Mouse (Mus musculus) lung, postnatal 4 days (tissue): ENCODE measurements at regions not wholly inside any gene's neighbourhood (a gene's known extent, or its start where the extent isn't known, plus 50 kb on each side); places are given as distances from the start of the nearest gene placed in this dataset.

Source experiments
- DNase-seq, 2 experiments: peaks; one replicate each; pipeline ENCODE4 v3.0.0; 2021

DNA sequence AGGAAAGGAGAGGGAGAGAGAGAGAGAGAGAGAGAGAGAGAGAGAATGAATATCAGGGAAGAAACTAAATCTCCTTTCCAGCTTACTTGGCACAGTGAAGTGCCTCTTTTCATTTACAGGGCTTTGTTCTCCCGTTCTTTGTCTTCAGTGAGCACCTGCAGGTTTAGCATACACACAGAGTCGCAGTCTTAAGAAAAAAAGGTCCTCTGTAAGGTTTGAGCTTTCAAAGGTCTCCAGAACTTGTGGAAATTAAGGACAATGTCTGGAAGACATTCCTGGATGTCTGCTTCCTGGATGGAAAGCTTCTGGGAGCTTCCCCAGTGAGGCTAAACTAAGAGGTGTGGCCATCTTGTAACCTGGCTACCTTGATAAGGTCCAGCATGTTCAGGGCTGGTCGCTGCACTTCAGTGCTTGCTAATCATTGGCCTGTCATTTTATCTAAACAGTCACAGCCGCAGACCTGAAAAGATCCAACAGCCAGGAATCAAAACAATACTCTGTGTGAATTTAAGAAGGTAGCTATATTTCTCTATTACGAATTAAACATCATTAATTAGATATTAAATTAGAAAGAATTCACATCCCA lies 113.1 kb upstream of the Ralgapa2 start:
- no peak for DNase-seq

DNA sequence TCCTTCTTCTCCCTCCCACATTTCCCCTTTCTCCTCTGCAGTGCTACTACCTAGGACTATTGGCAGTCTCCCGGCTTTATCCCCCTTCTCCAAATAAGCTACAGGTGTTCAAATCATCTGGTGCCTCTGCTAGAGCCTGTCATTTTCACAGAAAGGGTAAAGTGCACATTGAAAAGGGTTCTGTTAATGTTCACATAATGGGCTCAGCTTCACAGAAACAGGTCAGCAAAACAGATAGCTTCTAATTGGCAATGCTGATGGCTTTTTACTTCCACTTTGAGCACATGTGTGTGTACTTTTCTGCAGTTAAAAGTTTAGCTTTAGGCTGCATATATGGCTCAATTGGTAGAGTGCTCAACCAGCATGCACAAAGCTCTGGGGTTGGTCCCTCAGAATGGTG lies 114.4 kb upstream of the Ralgapa2 start:
- no peak for DNase-seq

DNA sequence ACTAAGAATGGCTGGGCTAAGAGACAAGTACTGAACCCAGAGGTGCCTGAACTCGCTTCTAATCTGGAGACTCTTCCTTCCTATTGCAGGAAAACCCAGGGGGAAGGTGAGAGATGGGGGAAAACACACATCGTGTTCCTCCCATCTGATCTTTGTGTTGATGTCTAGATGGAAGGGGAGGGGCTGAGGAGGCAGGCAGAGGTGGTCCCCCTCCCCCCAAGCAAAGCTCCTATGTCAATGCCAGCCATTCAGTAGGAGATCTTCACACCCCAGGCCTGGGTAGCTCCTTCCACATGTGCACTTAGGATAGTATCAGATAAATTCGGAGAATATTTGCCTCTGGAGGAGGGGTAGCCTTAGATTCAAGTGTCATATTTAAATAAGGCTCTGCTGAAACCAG lies 118.0 kb upstream of the Ralgapa2 start:
- no peak for DNase-seq

DNA sequence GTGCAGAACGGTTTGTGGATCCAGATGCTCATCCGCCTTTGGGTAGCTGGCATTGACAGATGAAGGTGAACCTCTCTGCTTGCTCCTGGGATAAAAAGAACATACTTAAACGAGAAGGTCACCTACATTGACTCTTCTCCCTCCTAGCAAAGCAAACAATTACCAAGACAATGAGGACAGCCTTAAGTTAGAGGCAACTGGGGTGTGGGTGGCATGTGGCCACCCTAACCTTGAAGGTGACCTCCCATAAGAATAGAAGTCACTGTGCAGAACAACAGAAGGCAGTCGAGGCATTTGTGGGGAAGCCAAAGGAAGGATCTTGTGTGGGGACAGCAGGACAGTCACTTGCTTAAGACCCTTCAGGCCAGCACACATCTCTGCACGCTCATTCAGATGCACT lies 119.0 kb upstream of the Ralgapa2 start:
- DNase-seq: no peak

DNA sequence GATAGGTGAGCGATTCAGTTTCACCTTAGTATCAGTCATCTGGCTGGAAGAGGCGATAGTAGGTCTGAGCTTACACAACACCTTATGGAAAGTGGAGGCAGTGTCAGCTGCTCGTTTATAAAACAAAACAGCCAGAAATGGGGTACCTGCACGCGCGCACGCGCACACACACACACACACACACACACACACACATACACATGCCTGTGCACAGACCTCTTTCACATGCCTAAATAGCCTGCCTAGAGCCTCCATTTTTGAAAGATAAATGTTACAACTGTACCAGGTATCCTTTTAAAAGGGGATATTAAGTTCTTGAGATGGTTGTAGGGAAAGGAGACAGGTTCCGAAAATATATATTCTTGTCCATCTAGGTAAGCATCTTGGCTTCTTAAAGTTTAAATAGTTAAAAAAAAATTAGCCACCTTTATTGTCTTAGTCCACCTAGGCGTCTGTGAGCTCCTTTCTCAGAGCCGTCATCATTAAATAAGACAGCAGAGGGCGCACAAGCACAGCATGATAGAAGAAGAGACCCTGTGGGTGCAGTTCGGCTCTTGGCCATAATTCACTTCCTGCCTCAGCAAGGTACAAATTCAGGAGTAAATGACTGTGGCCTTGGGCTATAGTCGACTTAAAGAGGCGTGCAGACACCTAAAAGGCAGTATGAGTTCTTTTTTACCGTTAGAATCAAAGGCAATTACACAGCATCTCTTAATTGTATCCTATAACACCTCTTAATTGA lies 121.4 kb upstream of the Ralgapa2 start:
- DNase-seq: peak; percentile 25 to 69

DNA sequence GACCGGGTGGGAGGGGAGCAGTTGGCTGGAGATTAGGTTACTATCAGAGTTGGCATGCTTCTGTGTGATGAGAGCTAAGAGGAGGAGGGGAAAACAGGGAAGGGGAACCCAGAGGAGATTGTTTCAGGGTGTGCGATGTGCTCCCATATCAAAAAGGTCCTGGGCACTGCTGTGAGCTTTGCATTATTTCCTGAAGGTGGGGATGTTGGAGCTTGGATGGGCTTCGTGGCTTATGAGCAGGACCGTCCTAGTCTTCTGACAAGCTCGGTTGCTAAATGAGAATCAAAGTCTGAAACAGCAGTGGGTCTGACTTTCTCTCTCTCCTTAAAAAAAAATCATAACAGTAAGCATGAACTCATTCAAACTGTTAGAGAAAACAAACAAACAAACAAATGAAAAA lies 125.4 kb upstream of the Ralgapa2 start:
- DNase-seq: no peak

DNA sequence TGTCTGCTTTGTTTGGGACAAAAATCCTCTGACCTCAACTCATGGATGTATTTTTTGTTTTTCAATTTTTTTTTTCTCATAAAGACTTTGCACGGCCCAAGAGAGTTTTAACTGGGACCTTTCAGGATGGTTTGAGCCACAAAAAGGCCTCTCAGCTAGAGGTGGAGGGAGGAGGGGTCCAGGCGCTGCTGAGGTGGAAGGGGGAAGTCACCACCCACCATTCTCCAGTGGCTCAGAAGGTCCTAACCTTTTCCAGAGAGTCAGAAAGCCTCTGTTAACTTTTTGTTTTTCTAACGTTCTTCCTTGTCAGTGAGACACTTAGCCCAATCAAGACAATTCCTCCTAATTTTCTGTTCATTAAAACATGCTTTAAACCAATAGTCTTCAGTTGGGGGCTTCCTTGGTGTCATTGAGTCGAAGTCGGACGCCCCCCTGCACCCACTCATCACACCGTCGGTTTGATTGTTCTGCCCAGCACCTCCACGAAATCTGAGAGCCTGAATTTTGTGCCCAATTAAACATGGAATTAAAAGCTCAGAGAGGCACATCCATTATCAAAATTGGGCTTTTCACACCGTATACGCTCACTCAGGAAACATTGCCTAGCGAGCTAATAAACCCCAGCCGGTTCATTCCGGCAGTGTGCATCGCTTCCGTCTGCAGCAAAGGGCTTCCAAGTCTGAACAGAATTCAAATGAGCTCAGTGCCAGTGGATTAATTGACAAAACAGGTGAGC lies 134.3 kb upstream of the Ralgapa2 start:
- no peak for DNase-seq

DNA sequence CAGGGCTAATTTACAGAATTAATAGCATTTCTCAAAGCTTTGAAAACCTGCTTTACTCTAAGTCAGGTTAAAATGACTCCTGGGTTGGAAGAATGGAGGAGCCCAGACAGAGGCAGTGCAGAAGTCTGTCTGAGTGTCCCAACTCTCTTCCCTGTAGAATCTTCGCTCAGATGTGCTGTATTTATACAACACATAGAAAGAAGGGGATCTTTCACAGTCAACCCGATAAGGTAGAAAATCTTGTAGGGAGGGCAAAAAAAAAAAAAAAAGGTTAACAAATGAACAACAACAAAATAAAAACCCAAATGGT lies 134.8 kb upstream of the Ralgapa2 start:
- no peak for DNase-seq

DNA sequence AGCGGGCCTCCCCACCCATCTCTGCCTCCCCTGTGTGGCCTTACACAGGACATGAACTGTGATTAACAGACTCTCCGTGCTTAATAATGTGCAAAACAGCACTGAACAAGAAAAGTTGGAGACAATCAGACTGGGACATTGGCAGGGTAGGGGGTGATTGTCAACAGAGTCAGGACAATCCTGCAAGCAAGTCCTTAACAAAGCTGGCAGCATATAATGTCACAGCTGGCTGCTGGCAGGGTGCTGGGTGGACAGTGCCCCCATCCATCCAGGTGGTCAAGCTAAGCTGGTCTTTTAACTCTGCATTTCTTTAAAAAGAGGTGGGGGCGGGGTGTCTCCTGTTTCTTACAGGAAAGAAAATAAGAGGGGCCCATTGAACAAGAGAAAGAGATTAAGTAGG lies 149.2 kb upstream of the Ralgapa2 start:
- DNase-seq: no peak

DNA sequence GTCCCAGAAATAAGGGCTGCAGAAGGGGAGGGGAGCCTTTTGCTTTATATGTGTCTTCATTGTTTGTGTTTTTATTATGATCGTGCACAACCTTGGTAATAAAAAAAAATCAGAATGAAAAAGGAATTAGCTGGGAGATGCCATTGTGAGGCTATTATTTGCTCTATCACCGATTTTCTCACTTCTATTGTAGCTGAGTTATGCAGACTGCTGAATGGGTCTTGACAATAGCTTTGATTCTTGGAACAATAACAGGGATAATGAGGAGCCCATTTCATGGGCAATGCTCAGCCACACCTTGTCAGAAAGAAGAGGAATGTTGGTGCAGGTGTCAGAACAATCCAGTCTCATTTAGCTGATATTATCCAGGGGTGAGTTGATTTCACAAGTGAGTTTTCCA lies 160.6 kb upstream of the Ralgapa2 start:
- DNase-seq: no peak

DNA sequence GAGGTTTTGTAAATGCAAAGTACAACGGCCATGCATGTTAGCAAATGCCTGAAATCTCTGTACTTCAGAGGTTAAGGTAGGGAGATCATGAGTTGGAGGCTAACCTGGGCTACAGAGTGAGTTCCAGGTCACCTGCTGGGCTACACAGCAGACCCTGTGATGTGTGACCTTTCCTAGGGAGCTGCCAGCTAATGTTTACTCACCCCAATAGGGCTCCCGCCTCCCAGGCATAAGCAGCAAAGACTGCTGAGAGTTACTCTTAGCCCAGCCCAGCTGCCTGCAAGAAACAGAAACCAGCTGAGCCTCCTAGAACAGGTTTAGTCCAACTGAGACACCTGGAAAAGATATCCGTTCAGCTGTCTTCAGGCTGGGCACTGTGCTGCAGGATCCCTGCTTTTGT lies 169.8 kb upstream of the Ralgapa2 start:
- no peak for DNase-seq

DNA sequence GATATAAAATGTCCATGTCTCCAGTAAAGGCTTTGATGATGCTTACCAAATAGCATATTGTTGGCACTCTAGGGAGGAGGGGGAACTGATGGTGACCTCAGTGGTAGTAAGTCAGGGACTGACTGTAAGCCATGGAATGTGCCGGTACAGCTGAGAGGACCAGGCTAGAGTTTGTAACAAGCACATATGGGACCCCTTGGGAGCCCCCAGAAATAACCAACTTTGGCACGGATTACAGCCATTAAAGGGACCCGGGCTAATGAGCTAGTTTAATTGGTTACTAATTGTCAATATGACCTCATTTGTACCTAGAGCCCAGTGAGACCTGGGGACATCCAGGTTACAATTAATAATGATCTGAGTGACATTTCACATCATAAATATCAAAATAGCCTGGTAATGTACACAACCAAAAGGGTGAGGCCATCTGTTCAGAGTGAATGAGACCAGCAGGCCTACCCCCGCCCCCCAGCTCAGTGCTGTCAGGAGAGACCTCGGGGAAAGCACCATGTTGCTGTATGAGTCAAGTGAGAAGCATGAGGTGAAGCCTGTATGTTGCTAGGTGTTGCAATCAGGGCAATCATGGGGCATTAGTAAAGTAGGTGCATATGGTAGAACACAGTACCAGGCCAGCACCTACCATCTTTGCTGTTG lies 169.7 kb upstream of the Kiz start:
- DNase-seq: no peak

DNA sequence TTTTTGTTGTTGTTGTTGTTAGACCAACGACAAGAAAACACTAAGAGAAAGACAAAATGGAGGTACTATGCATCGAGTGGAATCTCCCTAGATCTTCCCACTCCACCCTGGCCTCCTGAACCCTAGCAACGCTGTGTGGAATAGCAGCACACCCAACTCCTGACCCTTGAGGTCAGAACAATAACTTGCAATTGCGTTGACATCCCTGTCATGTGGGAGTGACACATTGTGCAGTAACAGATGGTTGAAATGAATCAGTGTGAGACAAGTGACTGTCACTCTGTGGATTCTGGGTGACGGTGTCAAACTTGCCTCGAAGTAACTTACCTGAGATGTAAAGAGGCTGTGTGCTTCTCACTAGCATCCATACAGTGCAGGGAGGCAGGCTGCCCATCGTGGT lies 167.1 kb upstream of the Kiz start:
- DNase-seq: no peak

DNA sequence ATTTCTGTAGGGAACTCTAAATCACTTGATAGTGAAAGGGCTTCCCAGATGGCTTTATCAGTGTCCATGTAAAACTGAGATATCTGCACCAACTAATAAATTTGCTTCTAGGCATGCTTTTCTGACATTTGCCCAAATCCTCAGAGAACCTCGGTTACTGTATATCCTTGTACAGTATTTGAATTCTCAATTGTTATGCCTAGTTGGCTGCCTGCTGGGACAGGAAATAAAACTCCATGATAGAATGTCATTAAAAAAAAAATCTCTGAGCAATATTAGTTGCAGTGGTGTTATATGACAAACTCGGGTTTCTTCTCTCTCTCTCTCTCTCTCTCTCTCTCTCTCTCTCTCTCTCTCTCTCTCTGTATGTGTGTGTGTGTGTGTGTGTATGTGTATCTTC lies 162.2 kb upstream of the Kiz start:
- DNase-seq: no peak

DNA sequence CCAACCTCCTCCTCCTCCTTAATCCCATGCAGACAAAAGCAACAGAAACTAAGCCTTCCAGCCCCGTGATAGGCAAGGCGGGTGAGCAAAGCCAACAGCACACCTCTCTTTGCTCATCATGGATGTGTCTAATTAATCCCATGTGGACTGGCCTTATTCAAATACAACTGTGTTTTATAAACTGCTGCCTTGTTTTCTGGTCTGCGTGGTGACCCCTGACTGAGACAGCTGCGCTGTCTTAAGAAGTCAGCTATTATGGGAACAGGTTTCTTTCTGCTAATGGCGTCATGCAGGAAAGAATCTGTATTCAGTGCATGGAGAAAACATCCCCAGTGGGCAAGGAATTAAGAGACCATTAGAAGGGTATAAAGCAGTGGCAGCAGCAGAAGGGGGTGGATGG lies 161.6 kb upstream of the Kiz start:
- no peak for DNase-seq

DNA sequence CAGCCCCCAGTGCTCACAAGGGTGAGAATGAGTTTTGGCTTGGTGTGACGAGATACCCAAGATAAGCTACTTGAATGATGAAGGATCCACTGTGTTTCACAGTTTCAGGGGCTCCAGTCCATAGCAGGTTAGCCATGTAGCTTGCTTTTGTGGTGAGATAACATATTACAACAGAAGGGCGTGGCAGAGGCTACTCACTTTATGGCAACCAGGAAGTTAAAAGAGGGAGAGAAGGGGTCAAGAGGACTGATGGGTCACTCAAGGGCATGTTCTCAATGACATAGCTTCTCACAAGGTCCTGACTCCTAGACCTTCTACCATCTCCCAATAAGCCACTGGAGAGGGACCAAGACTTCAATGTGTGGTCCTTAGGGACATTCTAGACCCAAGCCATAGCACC lies 159.4 kb upstream of the Kiz start:
- DNase-seq: no peak

DNA sequence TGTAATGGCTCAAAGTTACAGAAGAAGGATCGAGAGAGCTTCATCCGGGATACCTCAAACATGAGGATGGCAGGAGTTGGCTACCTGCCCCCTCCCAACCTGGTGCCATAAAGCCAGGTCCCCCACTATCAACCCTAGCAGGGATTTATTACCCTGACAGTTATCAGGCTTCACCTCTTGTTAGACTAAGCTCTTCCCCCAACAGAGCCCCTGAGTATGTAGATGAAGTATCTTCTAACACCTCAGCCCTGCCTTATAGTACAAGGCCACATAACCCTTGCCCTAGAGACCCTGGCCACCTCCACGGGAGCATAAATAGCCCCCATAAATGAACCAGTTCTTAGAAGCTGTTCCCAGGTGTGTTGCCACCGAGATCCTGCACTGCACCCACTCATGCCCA lies 158.9 kb upstream of the Kiz start:
- no peak for DNase-seq

DNA sequence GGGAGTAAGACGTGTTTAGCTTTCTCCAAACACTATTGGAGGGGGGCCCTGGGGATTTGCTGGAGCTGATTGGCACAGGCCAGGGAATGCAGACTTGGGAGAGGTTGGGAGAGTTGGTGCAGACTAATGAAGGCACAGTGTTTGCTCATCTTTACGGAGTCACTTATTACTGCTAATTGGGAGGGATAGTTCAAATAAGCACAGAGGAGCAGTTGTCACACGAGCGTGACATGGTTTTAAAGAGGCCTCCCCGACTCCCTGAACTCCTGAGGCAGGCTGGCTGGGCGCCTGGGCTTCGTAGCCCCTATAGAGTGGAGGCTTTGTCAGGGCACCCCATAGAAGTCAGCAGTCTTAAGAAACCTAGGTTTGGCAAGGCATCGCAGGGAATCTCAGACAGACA lies 145.0 kb upstream of the Kiz start:
- DNase-seq: no peak

DNA sequence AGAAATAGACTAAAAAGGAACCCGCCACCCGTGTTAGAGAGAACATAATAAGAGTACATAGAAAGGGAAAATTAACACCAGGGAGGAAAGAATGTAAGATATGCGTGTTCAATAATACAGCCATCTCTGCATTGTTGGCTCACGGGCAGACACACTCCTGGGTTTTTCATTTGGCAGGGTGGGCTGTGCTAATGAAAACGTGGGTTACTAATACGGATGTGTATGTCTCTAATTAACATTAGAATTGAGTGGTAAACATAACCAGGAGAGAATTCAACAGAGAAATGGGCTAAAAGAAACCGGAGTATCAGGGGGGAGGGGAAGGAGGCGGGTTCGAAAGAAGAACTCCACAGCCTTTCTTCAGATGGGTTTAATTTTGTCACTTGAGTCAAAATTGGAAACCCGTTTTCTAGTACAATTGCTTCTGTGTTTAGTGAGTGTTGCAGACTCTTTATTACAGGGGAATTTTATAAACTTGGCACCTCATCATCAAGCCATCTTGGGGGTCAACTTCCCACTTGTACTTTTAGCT lies 134.4 kb upstream of the Kiz start:
- no peak for DNase-seq

DNA sequence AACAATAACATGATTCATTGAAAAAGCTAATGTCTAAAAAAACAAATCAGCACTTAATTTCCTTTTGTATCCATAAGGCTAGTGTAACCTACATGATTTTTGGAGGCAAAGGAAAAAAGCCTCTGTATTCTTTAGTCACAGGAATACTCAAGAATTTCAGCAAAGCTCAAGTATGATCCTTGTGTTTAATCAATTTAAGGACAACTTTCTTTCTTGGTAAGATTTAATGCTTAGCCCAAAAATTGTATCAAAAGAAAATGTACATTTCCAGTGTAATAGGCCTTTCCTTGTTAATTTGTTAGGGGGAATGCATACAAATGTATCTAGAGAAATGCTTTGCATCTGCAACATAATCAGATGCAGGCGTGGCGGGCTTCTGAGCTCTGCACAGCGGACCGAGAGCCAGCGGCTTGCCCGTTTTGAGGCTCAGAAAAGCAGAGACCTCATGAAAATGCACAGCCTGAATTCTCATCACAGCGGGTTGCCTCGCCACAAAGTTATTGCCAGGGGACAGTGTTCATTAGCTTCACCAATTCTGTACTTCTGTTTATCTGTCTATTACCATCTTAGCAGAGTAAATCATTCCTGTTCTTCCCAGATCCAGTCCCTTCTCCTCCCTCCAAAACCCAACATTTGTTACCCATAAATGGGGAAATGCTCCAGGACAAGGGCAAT lies 133.2 kb upstream of the Kiz start:
- DNase-seq: no peak

DNA sequence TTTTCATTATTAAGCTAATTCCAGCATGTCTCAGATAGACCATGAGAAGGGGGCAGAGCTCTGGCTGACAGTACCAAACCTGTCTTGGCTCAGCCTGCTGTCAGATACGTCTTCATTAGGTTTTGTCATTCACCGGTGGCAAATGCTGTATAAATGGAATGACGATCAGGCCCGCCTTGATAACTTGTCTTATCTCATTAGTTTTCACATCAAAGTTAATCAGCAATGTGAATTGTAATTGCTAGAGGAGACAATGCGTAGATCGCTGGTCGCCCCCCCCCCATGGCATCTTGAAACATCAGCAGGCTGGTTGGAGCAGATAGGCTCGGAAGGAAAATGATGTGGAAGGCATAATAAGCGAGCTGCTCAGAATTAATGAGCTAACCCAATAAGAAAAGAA lies 132.5 kb upstream of the Kiz start:
- DNase-seq: no peak

DNA sequence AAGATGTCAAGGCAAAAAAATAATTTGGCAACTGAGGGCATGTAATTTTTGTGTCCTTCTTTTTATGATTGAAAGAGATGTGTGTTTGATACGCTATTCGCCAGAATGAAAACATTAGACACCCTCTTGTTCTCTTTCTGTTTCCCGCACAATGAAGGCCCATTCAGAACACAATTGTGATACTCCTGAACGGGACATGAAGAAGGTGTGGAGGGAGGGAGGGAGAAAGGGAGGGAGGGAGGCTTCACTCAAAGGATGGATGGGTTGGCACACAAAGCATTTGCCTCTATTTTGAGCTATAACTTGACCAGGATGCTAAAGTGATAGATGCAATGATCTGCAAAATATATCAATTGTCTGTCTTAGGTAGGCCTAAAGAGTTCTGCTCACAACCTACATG lies 132.0 kb upstream of the Kiz start:
- no peak for DNase-seq

DNA sequence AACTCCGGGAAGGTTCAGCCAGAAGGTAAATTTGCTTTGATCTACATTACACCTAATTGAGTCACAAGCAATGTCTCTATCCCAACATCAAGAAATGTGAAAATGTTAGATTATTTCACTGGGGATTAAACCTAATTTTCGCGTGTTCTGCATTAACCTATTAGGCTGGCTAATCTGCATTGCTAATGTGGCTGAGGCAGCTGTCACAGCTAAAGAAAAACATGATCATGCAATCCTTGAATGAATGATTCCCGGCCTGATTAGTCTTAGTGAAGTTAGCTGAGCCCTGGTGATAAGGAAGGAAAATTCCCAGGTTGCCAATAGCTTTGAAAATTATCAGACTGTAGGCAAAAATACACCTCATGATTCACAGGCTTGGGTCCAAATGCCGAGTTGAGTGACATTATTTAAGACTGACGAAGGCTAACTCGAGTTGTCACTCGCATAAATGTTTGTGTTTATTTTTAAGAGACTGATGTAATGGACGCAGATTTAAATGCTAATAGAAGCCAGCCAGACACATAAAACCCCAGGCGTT lies 131.5 kb upstream of the Kiz start:
- no peak for DNase-seq
